Mouse (Mus musculus) adipocyte (in vitro differentiated cells): ENCODE measurements around the gene Mrps18b.
A peak's percentile ranks its signal among the peaks of the same experiment; 100 is the strongest.

Source experiments
- DNase-seq: peaks from one replicate; pipeline ENCODE4 v3.0.0-alpha.2; 2016; ENCODE audit warnings: low spot score

Gene Mrps18b

DNA sequence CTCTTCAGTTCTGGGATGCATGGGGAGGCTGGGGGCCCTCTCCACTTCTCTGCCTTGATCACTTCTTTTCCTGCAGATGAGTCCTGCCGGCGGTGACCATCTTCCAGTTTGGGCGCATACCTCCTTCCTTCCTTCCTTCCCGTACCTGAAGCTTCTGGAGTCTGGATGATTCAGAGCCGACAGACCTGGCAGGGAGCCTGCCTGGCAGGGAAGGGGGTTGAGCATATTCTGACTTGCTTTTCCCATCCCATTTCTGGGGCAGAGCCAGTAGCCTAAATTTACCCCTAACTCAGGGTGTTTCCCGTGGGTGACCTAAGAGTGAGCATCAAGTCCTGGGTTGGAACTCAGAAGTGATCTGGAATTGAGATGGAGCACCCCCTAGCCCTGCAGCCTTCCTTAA is 41.5 kb downstream of the Mrps18b start:
- DNase-seq: no peak

DNA sequence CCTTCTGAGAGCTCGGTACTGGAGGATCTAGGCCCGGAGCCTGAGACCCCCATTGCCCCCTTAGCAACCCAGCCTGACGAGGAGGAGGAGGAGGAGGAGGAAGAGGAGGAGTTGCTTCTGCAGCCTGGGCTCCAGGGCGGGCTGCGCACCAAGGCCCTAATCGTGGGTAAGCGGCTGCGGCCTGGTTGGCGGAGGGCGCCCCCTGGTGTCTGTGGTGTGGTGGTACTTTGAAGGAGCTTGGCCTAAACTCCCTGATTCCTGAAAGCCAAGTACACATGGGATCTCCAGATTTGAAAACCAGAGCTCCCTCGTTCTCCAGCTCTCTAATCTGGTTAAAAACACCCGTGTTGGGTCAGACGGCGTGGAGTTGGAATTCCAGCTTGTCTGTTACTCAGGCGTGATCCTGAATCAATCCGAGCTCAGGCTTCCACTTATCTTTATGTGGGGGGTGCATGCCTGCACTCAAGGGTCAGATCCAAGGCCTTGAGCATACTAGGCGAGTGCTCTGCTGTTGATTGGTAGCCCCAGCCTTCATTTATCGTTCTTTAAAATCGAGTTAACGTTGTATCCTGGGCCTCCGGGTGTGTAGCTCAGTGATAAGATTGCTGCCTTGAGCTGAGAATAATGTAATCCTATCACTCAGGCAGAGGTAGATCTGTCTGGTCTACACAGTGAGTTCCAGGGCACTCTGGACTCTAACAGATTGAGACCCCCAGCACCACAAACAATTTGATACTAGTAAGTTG is 42.2 kb downstream of the Mrps18b start:
- DNase-seq: peak; percentile 83

- DNase-seq: peak; percentile 49
Observed at GRCm38 (mm10) chr17:35870884-35871696, 45.1 kb downstream of the Mrps18b start.

DNA sequence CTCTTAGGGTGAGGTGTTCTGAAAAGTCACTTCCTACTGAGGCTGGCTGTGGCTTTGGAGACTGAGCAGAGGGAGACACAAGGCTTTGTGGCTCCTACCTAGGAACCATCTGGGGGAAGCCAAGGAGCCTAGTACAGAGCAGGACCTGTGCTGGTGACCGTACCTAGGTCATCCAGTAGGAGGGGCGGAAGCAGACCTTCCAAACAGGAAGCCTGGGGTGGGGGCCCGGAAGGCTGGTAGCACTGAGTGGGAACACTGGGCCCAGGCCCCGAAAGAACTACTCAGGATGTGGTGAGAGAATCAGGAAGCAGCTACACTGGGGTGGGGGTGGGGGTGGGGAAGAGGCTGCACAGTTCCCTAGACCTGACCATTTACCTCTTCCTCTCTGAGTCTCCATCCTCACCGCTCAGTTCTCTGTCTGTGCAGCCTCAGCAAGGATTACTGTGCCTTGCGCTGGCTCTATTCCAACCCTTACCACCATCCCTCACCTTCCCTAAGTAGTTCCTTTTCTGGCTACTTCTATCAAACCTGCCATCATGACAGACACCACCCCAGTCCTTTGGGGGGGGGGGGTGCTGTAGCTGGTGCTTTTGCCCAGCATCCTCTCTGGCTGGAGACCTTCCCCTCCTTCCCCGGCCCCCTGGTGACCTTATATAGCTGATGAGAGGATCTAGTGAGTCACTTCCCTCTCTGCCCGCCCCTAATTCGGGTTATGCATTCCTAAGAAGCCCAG is 45.9 kb downstream of the Mrps18b start:
- DNase-seq: no peak

DNA sequence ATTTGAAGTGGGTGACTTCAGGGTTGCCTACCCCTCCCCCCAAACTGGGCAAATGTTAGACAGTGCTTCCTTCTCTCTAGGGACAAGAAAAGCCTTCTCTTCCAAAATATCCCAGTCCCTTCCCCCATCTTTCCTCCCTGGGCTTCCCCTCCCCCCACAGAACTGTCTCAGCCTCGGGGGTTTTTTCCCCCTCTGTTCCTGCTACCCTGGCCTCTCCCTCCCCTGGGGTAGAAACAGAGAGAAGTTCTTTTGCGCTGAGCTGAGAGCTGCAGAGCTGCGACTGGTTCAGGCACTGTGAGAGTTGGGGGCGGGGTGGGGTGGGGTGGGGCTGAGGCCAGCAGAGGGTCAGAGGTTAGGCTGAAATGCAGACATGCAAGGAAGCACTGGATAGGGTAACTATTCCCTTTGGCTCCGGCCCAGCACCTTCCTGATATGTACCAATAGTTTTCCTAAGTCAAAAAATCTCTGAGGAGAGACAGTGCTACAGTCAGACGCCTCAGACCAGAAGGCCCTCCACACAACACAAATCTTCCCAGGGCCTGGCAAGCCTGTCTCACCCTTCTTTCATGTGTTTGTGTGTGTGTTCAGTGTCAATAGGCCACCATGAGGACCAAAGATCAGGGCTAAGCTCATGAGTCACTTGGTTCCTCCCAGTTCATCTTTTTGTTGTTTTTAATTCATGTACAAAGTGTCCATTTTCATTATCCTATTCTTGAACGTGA is 46.7 kb downstream of the Mrps18b start:
- DNase-seq: peak; percentile 85

DNA sequence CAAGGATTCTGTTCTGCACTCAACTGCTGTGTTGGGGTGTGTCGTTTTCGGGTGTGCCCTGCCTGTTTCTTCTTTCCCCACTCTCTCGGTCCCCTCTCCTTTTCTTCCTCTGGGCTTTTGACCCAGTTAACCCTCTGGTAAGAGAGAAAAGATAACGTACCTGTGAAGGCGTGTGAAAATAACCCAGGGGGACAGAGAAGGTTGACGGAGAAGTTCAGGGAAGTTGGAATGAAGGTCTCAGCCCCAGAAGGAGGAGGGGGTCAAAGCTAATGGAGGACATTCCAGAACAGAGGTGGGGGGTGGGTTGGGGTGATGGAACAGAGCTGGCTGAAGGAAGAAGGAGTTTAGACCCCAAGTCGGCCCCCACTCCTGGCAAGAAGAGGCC is 47.2 kb downstream of the Mrps18b start:
- DNase-seq: peak; percentile 29

DNA sequence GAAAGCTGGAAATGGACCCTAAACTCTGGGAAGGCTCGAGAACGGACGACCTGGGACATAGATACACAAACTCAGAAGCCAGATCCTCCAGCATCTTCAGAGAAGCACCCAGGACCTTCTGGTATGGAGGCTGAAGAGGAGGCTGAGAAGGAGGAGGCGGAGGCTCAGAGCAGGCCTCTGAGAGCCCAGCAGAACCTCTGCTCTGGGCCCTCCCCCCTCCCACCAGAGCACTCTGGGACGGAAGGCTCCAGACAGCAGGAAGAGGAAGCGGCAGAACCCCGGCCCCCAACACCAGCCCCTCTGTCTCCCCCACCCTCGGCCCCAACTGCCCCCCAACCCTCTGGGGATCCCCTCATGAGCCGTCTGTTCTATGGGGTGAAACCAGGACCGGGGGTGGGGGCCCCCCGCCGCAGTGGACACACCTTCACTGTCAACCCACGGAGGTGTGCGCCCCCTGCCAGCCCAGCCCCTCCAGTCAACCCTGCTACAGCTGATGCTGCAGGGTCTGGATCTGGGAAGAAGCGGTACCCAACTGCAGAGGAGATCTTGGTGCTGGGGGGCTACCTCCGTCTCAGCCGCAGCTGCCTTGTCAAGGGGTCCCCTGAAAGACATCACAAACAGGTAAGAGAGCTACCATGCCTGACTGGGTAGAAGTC is 47.9 kb downstream of the Mrps18b start:
- peak; percentile 33 for DNase-seq

GRCm38 (mm10) chr17:35866911-35867890 is 49.0 kb downstream of the Mrps18b start:
- DNase-seq: peak; percentile 72

DNA sequence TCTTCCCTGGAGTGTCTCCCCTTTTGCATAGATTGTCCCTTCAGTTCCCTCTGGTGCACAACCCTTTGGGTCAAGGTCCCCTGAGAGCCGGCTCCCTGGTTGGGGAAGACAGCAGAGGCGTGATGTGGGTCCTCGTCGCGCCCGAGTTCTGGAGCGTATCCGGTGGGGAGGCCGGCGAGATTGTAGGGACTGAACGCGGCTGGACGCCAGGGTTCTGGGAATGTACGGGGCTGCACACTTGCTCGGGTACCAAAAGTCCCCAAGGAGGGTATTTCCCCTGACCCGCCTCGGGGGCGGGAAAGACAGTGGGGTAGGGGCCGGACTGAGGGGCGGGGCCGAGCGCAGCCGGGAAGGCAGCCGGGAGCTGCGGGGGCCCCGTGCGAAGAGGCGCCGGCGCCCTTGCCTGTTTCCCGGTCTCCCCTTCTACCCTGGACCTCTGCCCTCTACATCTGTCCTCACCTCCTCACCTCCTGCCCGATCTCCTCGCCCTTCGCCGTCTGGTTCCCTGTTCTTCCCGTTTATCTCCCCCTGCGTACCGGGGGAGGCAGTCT is 49.8 kb downstream of the Mrps18b start:
- DNase-seq: peak; percentile 73

DNA sequence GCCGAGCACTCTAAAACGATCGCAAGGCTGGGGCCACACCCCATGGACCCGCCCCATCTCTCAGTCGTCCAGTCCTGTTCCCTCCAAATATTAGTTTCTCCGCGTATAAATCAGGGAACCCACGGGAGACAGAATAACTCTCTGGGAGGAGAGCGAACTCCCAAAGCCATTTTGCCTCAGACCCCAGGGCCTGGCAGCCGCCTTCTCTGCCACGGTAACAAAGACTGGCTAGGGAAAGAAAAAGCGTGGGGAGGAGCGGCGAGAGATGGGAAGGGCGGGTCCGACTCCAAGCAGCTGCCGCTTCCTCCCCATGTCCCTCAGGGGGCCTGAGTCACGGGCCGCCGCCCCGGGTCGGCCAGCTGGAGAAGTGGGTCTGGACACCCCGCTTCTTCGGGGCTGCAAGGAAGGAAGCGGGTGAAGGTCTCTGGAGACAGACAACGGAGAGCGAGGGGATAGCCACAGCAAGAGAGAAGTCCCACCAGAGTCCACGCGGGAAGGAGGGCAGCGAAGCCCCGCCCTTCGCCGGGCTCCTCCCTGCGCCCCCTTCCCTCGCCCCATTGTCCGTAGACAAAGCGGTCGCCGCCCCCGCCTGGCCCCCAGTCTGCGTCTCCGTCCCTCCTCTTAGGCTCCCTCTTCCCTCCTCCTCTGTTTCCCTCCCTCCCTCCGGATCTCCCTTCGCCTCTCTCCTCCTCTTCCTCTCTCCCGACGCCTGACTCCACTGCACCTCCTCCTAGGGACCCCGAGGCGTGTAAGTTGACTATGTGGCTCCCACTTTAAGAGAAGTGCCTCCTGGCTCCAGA is 50.5 kb downstream of the Mrps18b start, which contains the start of gene Ppp1r18:
Gene Ppp1r18 (plus strand): TSS at position 113 of the 800 bp plus-strand sequence.
- DNase-seq: peak; percentile 66

- DNase-seq: peak; percentile 61
Observed at GRCm38 (mm10) chr17:35864832-35865353, 51.3 kb downstream of the Mrps18b start.

GRCm38 (mm10) chr17:35861198-35861857 is 54.9 kb downstream of the Mrps18b start, which contains the start of gene Nrm:
TSS of gene Nrm (plus strand) at chr17:35861318.
- peak; percentile 90 for DNase-seq

DNA sequence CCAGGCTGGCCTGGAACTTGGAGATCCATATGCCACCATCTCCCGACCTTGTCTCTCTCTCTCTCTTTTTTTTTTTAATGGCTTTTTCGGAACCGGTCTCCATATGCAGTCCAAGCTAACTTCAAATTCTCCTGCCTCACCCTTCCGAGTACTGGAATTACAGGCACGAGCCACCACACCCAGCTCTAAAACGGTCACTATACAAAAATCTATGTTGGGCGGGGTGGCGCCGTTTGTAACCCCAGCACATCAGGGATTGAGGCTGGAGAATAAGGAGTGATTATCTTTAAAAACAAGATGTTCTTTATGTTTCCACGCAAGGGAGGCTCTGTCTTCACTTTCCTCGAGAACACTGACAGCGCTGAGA is 55.4 kb downstream of the Mrps18b start:
- DNase-seq: no peak
